Mouse (Mus musculus) ES-Bruce4 (cell line): Measurements from ENCODE around the gene Cdc42se1.

ENCODE experiments used
- CTCF ChIP-seq: IDR thresholded peaks from one replicate; pipeline ENCODE4 v1.8.1; 2011; ENCODE audit warnings: low read depth, low read length
- EP300 ChIP-seq: IDR thresholded peaks from 2 replicates; pipeline ENCODE4 v1.6.1; 2011; ENCODE audit warnings: low read depth, low read length; ENCODE audit not compliant: insufficient read depth

DNA sequence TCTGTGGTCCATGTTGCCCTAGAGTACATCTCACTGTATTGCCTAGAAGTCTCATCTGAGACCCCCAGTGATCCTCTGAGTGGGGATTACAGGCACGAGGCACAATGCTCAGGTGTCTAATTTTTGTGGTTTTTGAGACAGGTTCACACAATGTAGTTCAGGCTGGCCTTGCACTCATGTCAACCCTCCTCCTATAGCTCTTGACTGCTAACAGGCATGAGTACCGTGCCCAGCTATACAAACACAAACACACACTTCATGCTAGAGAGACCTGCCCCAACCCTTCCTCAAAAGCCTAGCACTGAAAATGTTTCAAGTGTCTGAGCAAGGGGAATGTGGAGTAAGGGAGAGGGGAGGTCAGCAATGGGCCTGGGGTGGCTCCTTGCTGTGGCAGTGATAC is 42.4 kb upstream of the Cdc42se1 start:
- TF ChIP-seq CTCF (no peak), EP300 (no peak)
